Mouse (Mus musculus) erythroblast, embryonic 14.5 days (primary cell): Measurements from ENCODE around the gene Fem1a.

ENCODE experiments used
- GATA1 ChIP-seq: IDR thresholded peaks from 2 replicates; pipeline ENCODE4 v1.6.1; 2012; ENCODE audit warnings: low read length, inconsistent platforms, mixed read lengths
- TAL1 ChIP-seq: IDR thresholded peaks from 3 replicates; pipeline ENCODE4 v1.6.1; 2012; ENCODE audit warnings: low read length, inconsistent platforms, mixed read lengths

DNA sequence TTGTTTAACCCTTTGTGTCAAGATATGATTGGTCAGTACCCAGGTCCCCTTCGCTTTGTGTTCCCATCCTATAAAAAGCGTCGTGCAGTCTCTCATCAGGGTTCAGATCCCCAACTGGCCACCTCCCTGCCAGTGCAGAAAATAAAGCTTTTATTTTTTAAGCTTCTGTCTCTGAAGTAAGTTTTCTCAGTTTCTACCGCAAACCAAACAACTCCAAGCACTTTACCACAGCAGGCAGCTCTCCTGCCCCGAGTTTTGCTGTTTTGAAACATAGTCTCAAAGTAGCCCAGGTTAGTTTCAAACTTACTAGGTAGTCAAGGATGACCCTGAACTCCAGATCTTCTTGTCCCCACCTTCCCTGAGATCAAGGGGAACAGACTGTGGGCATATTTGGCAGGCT lies 21.7 kb downstream of the Fem1a start:
- TF ChIP-seq GATA1 (no peak), TAL1 (no peak)
